Mouse (Mus musculus) cortical plate, adult 2 months (tissue): Measurements from ENCODE around the gene Fam78a.

Experiments
- CTCF ChIP-seq: fragments of 200-500 bp; IDR thresholded peaks from 2 replicates; pipeline ENCODE4 v1.5.1; 2011; ENCODE audit warnings: mild to moderate bottlenecking, control low read depth, low read length; ENCODE audit not compliant: insufficient read depth; ENCODE audit errors: extremely low read depth
- POLR2A ChIP-seq: fragments of 200-500 bp; IDR thresholded peaks from 2 replicates; pipeline ENCODE4 v1.6.1; 2011; ENCODE audit warnings: mild to moderate bottlenecking, low read length, control low read depth; ENCODE audit not compliant: insufficient read depth; ENCODE audit errors: extremely low read depth

GRCm38 (mm10) chr2:32029636-32030035, 55.0 kb downstream of the Fam78a start:
- no peak for TF ChIP-seq POLR2A
- TF ChIP-seq CTCF, result no peak
